Mouse (Mus musculus): ENCODE results near the gene Cybc1. TPM values are rescaled to one million over a fixed set of nuclear protein-coding genes. Genes with fewer than 3 reads are reported as not detected.

The Cybc1 gene
- polyA plus RNA-seq, 1 experiment from 2014 or later: 37.9 TPM

Other genes with a start within 250 kb of the Cybc1 start
- gene Csnk1d, start 238.0 kb downstream of the Cybc1 start, polyA plus RNA-seq (2016; fragmentation: Nextera tagmentation; extraction: Ambion mirVana): 159 and 160 TPM in 2 replicates
- gene Cd7, start 189.9 kb downstream of the Cybc1 start, polyA plus RNA-seq (2016; fragmentation: Nextera tagmentation; extraction: Ambion mirVana): 0.32 and 0.38 TPM in 2 replicates
- gene Sectm1b, start 165.8 kb downstream of the Cybc1 start, polyA plus RNA-seq (2016; fragmentation: Nextera tagmentation; extraction: Ambion mirVana): not detected in 2 replicates
- gene Sectm1a, start 148.1 kb downstream of the Cybc1 start, polyA plus RNA-seq (2016; fragmentation: Nextera tagmentation; extraction: Ambion mirVana): not detected in 2 replicates
- 0.08 TPM in 1 of 2 replicates, not detected in the other for gene Tex19.2, start 110.6 kb downstream of the Cybc1 start, polyA plus RNA-seq (2016; fragmentation: Nextera tagmentation; extraction: Ambion mirVana)
- gene Tex19.1, start 83.2 kb downstream of the Cybc1 start, polyA plus RNA-seq (2016; fragmentation: Nextera tagmentation; extraction: Ambion mirVana): not detected in 2 replicates
- gene Uts2r, start 69.1 kb downstream of the Cybc1 start, polyA plus RNA-seq (2016; fragmentation: Nextera tagmentation; extraction: Ambion mirVana): 0.22 TPM in 2 replicates
- gene Hexdc, start 24.9 kb downstream of the Cybc1 start, polyA plus RNA-seq (2016; fragmentation: Nextera tagmentation; extraction: Ambion mirVana): 10.4 and 10.5 TPM in 2 replicates
- 22.1 and 22.9 TPM in 2 replicates for gene Ogfod3, start 24.6 kb downstream of the Cybc1 start, polyA plus RNA-seq (2016; fragmentation: Nextera tagmentation; extraction: Ambion mirVana)
- gene Narf, start 7.9 kb upstream of the Cybc1 start, polyA plus RNA-seq (2016; fragmentation: Nextera tagmentation; extraction: Ambion mirVana): 63.1 and 70.0 TPM in 2 replicates
- 10.6 and 10.8 TPM in 2 replicates for gene Foxk2, start 30.7 kb upstream of the Cybc1 start, polyA plus RNA-seq (2016; fragmentation: Nextera tagmentation; extraction: Ambion mirVana)
- gene Wdr45b, start 125.1 kb upstream of the Cybc1 start, polyA plus RNA-seq (2016; fragmentation: Nextera tagmentation; extraction: Ambion mirVana): 102 and 103 TPM in 2 replicates
- gene Rab40b, start 158.9 kb upstream of the Cybc1 start, polyA plus RNA-seq (2016; fragmentation: Nextera tagmentation; extraction: Ambion mirVana): 7.5 and 8.9 TPM in 2 replicates
- gene Fn3krp, start 192.1 kb upstream of the Cybc1 start, polyA plus RNA-seq (2016; fragmentation: Nextera tagmentation; extraction: Ambion mirVana): 8.6 and 10.2 TPM in 2 replicates
- 0.51 and 0.78 TPM in 2 replicates for gene Fn3k, start 205.6 kb upstream of the Cybc1 start, polyA plus RNA-seq (2016; fragmentation: Nextera tagmentation; extraction: Ambion mirVana)
- 51.0 and 54.7 TPM in 2 replicates for gene Tbcd, start 222.6 kb upstream of the Cybc1 start, polyA plus RNA-seq (2016; fragmentation: Nextera tagmentation; extraction: Ambion mirVana)

Data from embryonic facial prominence, embryonic 12.5 days (tissue).